Mouse (Mus musculus): ENCODE data around the gene Zfp777. TPM values are rescaled to one million over a fixed set of nuclear protein-coding genes. Genes with fewer than 3 reads are reported as not detected.

Zfp777 gene
- 7.0 and 7.6 TPM in 2 replicates for polyA plus RNA-seq (2015; fragmentation: Nextera tagmentation; extraction: Ambion mirVana)

DNA sequence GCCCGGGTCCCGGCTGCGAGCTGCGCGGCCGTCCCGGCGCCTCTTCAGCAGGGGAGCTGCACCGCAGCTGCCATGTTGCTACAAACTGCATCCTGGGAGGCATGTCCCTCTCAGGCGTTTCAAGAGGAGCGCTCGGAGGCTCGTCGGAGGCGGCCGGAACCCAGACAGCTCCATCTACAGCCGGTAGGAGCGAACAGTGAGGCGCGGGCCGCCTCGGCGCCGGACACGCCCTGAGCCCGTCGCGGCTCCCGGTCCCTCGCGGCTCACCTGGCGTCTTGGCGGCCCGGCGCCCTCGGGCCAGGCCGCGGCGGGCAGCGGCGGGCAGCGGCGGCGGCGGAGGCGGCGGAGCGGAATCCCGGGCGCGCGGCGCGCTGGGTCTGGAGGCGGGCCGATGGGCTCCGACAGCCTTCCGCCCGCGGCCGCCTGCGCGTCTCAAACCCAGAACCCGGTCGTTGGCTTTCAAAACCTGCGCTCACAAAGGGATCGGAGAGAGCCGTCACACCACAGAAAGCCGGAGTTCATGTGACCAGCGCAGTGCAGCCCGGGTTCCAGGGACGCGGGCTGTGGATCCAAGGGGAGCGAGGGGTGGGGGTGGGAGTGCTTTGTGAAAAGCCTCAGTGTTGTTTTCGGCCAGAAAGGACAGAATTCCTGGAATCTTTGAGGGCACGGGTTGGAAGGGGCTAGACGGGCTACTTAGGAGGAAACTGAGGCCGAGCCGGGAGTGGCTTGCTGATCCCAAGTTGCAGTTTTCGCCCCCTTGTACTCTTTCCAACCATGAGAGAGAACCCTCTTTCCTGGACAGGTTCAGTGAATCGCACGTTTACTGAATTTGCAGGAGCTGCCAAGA is at the start of gene Zfp777:
Gene Zfp777, minus strand, starts transcription at position 486 of the 847 bp plus-strand sequence.
- Histone ChIP-seq H3K4me3 (replicated peaks; ENCODE audit: low read depth, low read length) (peak within 1 kb of the TSS; percentile 80), H3K36me3 (ENCODE audit: insufficient read depth, low read length) (peaks cover 8% of the 10 kb centered on the region), H3K27me3 (ENCODE audit: insufficient read depth, low read length) (no peaks in the 10 kb centered on the region), H3K4me1 (replicated peaks; ENCODE audit: insufficient read depth, low read length) (no peaks in the 10 kb centered on the region), H3K9ac (ENCODE audit: low read depth, low read length) (peak within 1 kb of the TSS; percentile 93), H3K4me2 (ENCODE audit: low read length) (peak within 1 kb of the TSS; percentile 80), H3K27ac (peak within 1 kb of the TSS; percentile 94), H3K9me3 (replicated peaks; ENCODE audit: low read length) (no peaks in the 10 kb centered on the region)
- peak; percentile 90 for ATAC-seq (replicated peaks; ENCODE audit: low FRiP score, low read depth)
- TF ChIP-seq CTCF (IDR thresholded peaks at IDR 0.05; ENCODE audit: low read depth): peak; percentile 52
- WGBS: under 1% methylated on average over 76 of the region's 82 CpGs
- peak; percentile 93 for DNase-seq (ENCODE audit: low spot score)

GRCm38 (mm10) chr6:48086957-48087715 is 38.4 kb upstream of the Zfp777 start:
- peaks cover 10% of the 10 kb centered on the region; the same call in 1 of the 2 replicates for H3K4me1 ChIP-seq (replicated peaks; ENCODE audit: insufficient read depth, low read length)
- H3K36me3 ChIP-seq (ENCODE audit: insufficient read depth, low read length): peaks cover 12% of the 10 kb centered on the region
- H3K27ac ChIP-seq: no peak overlapping the region
- 43% methylated on average over 14 of the region's 14 CpGs for WGBS
- peak overlapping the region; percentile 78 for H3K4me2 ChIP-seq (ENCODE audit: low read length)
- peak; percentile 37 for TF ChIP-seq CTCF (IDR thresholded peaks at IDR 0.05; ENCODE audit: low read depth)
- H3K9me3 ChIP-seq (replicated peaks; ENCODE audit: low read length): no peaks in the 10 kb centered on the region
- DNase-seq (ENCODE audit: low spot score): peak; percentile 16
- H3K27me3 ChIP-seq (ENCODE audit: insufficient read depth, low read length): no peaks in the 10 kb centered on the region
- H3K4me3 ChIP-seq (replicated peaks; ENCODE audit: low read depth, low read length): peak overlapping the region; percentile 92; the same call in 1 of the 2 replicates
- ATAC-seq (replicated peaks; ENCODE audit: low FRiP score, low read depth): no peak
- H3K9ac ChIP-seq (ENCODE audit: low read depth, low read length): no peak overlapping the region

DNA sequence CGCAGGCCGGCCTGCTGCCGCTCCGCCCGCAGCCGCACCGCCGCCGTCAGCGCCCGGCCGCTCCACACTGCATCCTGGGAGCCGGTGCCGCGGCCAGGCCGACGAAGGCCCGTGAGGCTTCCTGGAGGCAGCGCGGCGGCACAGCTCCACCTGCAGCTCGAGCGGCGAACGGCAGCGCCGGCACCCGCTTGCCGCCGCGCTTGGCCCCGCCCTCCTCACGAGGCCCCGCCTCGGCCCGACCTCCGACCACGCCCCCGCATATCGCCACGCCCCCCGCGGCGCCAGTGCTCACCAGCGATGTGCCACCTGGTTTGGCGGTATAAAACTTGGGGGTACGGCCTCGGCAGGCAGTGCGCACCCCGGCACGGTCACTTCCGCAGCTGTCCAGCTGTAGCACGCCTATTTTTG is 37.8 kb upstream of the Zfp777 start, which contains the start of gene Zfp746:
Gene Zfp746, minus strand, starts transcription at position 123 of the 408 bp plus-strand sequence.
- H3K4me1 ChIP-seq (replicated peaks; ENCODE audit: insufficient read depth, low read length): peaks cover 10% of the 10 kb centered on the region; the same call in 1 of the 2 replicates
- no peaks in the 10 kb centered on the region for H3K27me3 ChIP-seq (ENCODE audit: insufficient read depth, low read length)
- ATAC-seq (replicated peaks; ENCODE audit: low FRiP score, low read depth): peak; percentile 90
- peak; percentile 63 for TF ChIP-seq CTCF (IDR thresholded peaks at IDR 0.05; ENCODE audit: low read depth)
- peaks cover 18% of the 10 kb centered on the region for H3K36me3 ChIP-seq (ENCODE audit: insufficient read depth, low read length)
- H3K9ac ChIP-seq (ENCODE audit: low read depth, low read length): peak within 1 kb of the TSS; percentile 98
- under 1% methylated on average over 51 of the region's 53 CpGs for WGBS
- peak within 1 kb of the TSS; percentile 78 for H3K4me2 ChIP-seq (ENCODE audit: low read length)
- DNase-seq (ENCODE audit: low spot score): peak; percentile 91
- H3K9me3 ChIP-seq (replicated peaks; ENCODE audit: low read length): no peaks in the 10 kb centered on the region
- peak within 1 kb of the TSS; percentile 96 for H3K27ac ChIP-seq
- peak within 1 kb of the TSS; percentile 92 for H3K4me3 ChIP-seq (replicated peaks; ENCODE audit: low read depth, low read length)

DNA sequence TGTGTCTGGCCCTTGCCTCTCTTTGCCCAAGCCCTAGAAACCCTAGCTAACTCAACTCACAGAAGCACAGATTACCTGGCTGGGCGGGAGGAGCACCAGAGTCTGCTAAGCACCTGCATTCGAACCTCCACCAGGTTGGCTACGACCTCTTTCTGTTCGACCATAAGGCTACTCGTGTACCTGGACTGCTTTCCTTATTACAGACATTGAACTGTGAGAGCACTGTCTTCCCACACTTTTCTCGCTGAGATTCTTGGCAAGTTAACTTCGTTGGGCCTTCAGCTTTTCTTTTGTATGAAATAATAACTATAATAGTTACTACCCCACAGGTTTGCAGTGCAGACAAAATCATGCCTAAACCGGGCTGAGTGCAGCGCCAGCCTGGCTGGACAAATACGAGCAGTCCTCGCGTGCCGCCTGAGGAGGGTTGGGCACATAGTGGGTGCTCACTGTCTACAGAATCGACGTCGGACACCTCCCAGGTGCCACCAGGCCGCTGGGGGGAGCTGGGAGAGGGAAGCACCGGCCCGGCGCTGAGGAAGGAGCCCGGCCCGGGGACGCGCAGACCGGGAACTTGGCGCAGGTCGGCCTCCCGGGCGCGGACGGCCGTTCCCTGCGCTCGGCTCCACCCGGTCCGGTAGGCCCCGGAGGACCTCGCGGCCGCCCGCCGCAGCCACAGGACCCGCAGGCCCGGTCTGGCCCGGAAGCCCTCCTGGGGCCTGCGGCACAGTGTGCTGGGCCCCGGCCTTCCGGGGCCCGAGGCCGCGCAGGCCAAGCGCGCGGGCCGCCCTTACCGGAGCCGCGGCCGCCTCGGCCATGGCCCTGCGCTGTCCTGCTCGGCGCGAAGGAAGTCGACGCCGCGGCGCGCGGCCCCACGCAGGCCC is 37.1 kb upstream of the Zfp777 start:
- H3K27me3 ChIP-seq (ENCODE audit: insufficient read depth, low read length): no peaks in the 10 kb centered on the region
- peak overlapping the region; percentile 92 for H3K4me3 ChIP-seq (replicated peaks; ENCODE audit: low read depth, low read length)
- peak overlapping the region; percentile 78 for H3K4me2 ChIP-seq (ENCODE audit: low read length)
- peaks cover 10% of the 10 kb centered on the region; the same call in 1 of the 2 replicates for H3K4me1 ChIP-seq (replicated peaks; ENCODE audit: insufficient read depth, low read length)
- peak; percentile 29; the same call in 1 of the 2 replicates for TF ChIP-seq CTCF (IDR thresholded peaks at IDR 0.05; ENCODE audit: low read depth)
- DNase-seq (ENCODE audit: low spot score) (peak; percentile 73), ATAC-seq (replicated peaks; ENCODE audit: low FRiP score, low read depth) (peak; percentile 87)
- H3K36me3 ChIP-seq (ENCODE audit: insufficient read depth, low read length): peaks cover 25% of the 10 kb centered on the region
- H3K9me3 ChIP-seq (replicated peaks; ENCODE audit: low read length): no peaks in the 10 kb centered on the region
- WGBS: 3% methylated on average over 44 of the region's 72 CpGs
- peak overlapping the region; percentile 96 for H3K27ac ChIP-seq
- peak overlapping the region; percentile 98 for H3K9ac ChIP-seq (ENCODE audit: low read depth, low read length)

DNA sequence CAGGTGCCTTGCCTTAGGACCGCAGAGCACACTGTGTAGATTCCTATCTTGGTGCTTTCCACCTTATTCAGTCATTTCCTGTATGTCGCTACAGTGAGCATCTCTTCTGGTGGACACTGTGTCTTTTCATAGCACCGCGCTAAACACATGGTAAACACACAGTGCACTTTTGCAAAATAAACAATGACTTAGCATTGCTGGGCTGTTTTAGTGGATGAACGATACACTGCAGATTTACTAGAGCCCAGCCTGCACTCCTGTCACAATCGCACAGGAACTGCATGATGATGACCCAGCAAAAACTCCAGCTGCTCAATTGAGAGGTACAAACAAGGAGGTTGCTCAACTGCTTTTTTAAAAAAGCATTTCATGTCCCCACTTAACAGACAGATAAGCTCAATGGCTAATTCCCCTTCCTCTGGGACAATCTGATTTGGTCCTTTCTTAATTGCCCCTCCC is 35.1 kb upstream of the Zfp777 start:
- no peak for TF ChIP-seq CTCF (IDR thresholded peaks at IDR 0.05; ENCODE audit: low read depth)
- DNase-seq (ENCODE audit: low spot score) (no peak), ATAC-seq (replicated peaks; ENCODE audit: low FRiP score, low read depth) (no peak)
- WGBS: 87% methylated on average over 6 of the region's 6 CpGs
- Histone ChIP-seq H3K4me2 (ENCODE audit: low read length) (no peak overlapping the region), H3K27me3 (ENCODE audit: insufficient read depth, low read length) (no peaks in the 10 kb centered on the region), H3K4me3 (replicated peaks; ENCODE audit: low read depth, low read length) (no peak overlapping the region), H3K9ac (ENCODE audit: low read depth, low read length) (no peak overlapping the region), H3K9me3 (replicated peaks; ENCODE audit: low read length) (no peaks in the 10 kb centered on the region), H3K36me3 (ENCODE audit: insufficient read depth, low read length) (peaks cover 39% of the 10 kb centered on the region), H3K27ac (no peak overlapping the region), H3K4me1 (replicated peaks; ENCODE audit: insufficient read depth, low read length) (peaks cover 10% of the 10 kb centered on the region; the same call in 1 of the 2 replicates)

All from kidney, postnatal 0 days (tissue).